Mouse (Mus musculus) urinary bladder, adult 18-20 months (tissue): ENCODE measurements around the gene Slc25a4.
A peak's percentile ranks its signal among the peaks of the same experiment; 100 is the strongest.

Experiments
- DNase-seq, 2 experiments: peaks; one replicate each; pipeline ENCODE4 v3.0.0; 2022; ENCODE audit warnings: low spot score in 2 of 2, mixed read lengths in 2 of 2

Slc25a4 gene

DNA sequence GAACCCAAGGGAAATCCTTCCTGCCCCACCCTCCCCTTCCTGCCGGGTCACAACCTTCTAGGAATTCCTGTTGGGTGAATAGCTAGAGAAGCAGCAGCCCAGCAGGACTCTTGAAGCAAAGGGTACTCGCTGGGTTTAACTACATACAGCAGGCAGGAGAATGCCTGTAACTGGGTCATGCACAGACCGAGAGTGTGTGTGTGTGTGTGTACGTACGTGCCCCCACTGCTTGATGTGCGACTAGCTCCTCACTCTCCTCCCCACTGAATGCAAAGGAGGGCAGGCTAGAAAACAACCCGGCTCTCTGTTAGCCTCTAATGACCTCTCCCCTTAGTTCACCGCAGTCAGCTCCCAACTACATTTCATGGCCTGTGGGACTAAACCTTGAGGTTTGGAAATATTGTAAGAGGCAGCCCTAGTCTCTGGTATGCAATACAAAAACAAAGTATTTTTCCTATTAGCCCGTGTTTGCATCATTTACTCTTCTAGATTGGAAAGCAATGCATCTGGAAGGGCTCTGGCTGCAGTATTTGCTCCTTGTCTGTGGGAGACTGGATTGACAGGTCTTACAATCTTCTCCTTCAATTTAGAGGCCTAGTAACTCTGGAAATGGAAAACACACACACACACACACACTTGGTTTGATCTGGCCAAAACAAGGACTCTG is 6.0 kb downstream of the Slc25a4 start:
- DNase-seq, result no peak

DNA sequence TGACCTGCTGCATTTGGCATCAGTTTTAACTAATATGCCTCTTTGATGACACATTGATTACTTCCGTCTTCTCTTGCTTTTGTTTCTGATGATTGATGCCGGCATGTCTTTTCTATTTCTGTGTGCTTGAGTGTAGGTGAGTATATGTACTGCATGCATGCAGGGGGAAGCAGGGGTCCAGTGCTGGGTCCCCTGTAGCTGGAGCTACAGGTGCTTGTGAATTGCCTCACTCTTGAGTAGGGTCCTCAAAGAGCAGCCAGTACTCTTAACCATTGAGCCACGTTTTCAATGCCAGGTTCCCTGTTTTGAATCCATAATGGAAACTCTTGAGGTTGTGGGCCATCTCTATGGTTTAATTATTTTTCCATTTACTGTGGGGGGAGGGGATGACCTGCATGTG is 6.8 kb downstream of the Slc25a4 start:
- no peak for DNase-seq

DNA sequence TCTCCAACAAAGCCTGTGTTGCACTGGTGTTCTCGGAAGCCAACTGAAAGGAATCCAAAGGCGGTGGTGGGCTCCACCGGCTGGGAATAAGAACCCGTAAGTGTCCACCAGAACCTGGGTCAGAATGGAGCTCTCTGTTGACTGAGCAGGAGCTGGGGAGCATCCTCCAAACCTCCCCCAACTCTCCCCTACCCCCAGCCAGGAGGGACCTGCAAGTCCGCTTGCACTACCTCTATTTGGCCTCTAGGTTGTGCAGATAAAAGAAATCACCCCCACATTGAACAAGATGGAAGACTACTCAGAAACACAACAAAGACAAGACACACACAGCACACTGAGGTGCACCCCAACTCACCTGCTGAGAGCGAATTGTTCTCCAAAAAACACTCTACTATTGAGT is 8.7 kb downstream of the Slc25a4 start:
- DNase-seq, result no peak

DNA sequence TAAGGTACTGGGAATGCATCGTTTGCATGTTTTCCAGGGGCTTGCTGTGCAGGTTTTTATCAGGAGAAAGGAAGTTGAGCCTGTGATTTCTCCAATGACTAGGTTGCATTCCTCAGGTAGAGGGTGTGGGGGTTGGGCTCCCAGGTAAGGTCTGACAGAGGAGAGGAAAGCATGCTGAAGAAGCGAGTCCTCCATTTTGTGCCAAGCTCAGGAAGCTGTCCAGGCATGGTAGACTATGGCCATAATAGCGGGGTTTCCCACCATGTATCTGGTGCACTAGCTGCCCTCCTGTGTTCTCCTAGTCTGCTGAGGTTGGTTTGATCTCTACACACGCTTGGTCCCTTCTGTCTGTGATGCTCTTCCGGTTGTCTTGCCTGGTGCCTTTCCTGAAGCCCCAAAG is 13.4 kb downstream of the Slc25a4 start:
- no peak for DNase-seq

DNA sequence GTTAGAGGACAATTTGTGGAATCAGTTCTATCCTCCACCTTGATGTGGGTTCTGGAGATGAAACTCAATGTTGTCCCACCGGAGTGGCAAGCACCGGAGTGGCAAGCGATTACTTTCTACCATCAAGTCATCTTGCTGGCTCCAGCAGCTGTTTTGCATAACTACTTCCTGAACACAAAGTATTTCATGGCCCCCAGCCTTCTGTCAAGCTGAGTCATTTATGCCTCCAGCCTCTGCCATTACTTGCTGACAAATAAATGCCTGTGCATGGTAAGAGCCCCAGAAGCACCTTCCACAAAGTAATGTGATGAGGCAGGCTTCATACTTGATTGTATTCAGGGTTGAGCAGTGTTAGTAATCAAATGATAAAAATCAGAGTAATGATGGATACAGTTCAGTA is 14.2 kb downstream of the Slc25a4 start:
- no peak for DNase-seq

DNA sequence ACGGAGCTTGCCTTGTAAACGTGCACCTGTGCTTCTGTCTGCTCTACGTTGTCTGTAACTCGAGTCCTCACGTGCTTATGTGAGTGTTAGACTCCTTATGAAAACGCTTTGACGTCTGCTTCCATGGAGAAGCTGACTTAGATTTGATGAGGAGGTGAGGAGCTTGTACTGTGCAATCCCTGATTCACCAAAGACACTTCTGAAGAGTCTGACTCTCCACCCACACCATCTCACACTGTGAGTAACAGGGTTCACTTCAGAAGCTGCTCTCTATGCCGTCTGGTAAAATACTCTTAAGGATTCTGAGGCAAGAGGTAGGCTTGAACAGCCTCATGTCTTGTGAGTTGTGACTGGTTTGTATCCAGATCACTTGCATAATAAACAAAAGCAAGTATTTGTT is 18.0 kb downstream of the Slc25a4 start:
- no peak for DNase-seq

DNA sequence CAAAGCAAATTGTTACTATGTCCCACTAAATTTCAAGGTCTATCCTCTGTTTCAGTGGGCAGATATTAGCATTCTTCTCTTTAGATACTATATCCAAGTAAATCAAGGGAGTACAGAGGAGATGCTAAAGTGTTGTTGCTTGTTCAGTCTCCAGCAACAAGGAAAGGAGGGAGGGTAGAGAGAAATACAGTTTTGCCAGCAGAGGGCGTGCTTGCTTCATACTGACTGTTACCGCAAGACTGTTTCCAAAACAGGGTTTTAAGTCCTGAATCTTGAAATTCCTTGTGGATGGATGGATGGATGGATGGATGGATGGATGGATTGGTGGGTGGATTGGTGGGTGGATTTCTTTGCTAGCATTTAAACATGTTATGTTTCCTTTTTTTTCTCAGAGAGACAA is 25.7 kb downstream of the Slc25a4 start:
- peak in 1 of 2 experiments; percentile 22 for DNase-seq

DNA sequence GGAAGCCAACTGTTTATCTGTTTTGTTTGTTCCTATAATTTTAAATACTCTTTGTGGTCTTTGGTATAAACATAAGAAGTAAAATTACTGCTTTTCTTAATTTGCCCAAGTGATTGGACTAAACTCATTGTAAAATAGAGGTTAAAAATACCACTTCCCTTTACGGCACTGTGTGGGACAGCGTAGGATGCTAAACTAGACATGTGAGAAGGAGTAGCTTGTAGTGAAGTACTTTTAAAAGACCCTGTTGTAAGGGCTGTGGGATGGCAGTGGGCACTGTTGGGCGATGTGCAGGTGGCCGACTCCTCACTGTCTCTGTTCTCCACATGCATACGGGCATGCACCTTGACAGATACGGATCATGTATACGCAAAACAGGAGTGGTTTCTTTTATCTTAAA is 30.9 kb downstream of the Slc25a4 start:
- DNase-seq, result no peak

DNA sequence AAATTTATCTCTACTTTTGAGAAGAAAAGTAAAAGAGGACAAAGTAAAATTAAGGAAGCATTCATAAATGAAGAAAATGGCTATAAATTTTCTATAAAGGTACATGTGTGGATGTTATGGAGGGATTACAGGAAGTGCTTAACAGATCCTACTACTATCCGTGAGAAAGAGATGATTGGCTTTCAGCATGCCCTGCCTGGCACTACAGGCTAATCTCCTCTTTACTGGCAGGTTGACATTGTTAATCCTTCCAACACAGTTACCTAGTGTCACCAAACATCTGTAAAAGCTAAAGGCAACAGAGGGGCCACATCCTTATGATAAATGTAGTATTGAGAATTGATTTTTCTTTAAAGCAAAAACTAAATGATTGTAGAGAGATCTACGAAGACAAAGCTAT is 37.4 kb downstream of the Slc25a4 start:
- no peak for DNase-seq

DNA sequence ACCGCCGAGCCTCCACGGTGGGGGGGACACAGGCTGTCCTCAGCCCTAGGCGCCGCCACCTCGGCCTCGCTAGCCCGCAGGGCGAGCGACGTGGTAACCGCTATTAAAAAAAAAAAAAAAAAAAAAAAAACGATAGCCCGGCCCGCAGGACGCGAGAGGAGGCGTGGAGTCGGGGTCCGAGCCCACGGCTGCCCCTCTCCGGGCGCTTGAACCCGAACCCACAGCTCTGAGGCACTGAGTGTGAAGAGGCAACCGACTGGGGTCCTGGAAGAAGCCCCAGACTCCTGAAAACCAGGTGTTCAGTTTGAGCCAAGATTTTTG is 47.3 kb downstream of the Slc25a4 start:
- no peak for DNase-seq

DNA sequence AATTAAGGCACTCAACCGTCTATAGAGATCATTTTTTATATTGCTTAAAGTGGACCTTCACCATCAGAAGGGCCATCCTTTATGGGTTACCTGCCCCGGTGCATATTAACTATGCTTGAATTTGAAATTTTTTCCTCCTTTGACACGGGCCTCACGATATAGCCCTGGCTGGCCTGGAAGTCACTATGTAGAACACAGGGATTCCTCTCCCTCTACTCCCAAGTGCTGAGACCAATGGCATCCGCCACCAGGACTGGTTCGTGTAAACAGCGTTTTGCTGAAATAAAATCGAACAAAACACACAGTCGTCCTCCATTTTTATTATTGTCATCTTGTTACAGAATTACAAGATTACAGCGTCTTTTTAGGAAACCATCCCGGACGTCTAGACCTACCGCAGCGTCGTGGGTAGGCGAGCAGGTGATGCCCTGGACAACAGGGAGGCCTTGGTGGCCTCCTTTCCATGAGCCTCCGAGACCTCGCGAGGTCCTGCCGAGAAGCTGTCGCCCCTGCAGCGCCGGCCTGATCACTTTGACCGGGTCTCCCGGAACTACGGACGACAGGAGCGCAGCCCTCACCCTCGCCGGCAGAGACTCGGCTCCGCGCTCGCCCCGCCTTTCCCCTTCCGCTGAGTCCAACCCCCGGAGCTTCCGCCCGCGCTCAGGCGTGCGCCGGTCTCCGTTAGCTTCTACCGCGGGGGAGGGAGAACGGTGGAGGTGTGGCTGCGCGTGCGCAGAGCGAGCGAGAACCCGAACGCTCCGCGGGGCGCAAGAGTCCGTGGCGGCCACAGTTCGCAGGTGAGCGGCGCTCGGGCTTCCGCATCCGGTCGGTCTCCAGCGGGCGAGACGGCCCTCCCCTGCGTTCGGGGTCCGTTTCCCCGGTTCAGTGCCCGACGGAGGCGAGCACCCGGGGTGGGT is 47.9 kb downstream of the Slc25a4 start:
- peak; percentile 96 to 97 for DNase-seq
